Mouse (Mus musculus): ENCODE data around the gene Trpc5. TPM values are rescaled to one million over a fixed set of nuclear protein-coding genes. Genes with fewer than 3 reads are reported as not detected.
A peak's percentile ranks its signal among the peaks of the same experiment; 100 is the strongest.

The Trpc5 gene
- total and polyA plus RNA-seq, 3 experiments, result 0.03 TPM; not detected in 2

GRCm38 (mm10) chrX:144652196-144652595 is 35.8 kb downstream of the Trpc5 start:
- H3K36me3 ChIP-seq (ENCODE audit: control insufficient read depth in 1 of 2, insufficient read depth in 2 of 2, low read length in 2 of 2), result no peaks in the 10 kb centered on the region
- no peaks in the 10 kb centered on the region for H3K79me2 ChIP-seq (ENCODE audit: control insufficient read depth, insufficient read depth, low read length, poor library complexity)
- H3K9me3 ChIP-seq (replicated peaks; ENCODE audit: insufficient read depth, low read length), result no peaks in the 10 kb centered on the region
- H3K4me3 ChIP-seq (ENCODE audit: control insufficient read depth in 1 of 2, insufficient read depth in 1 of 2, low read depth in 2 of 2, low read length in 2 of 2), result no peak overlapping the region
- no peak overlapping the region for H3K27ac ChIP-seq (ENCODE audit: control insufficient read depth, low read depth, low read length)
- H3K4me1 ChIP-seq (ENCODE audit: control insufficient read depth in 1 of 2, insufficient read depth in 2 of 2, low read length in 2 of 2), result no peaks in the 10 kb centered on the region
- H3K27me3 ChIP-seq (ENCODE audit: control insufficient read depth in 1 of 2, insufficient read depth in 2 of 2, low read length in 2 of 2), result no peaks in the 10 kb centered on the region
- TF ChIP-seq NELFE (IDR thresholded peaks at IDR 0.05; ENCODE audit: low read depth, low read length), result no peak
- no peak for TF ChIP-seq NRF1 (IDR thresholded peaks at IDR 0.05; ENCODE audit: insufficient read depth, low read depth, low read length, poor library complexity, severe bottlenecking)
- TF ChIP-seq TCF12 (IDR thresholded peaks at IDR 0.05; ENCODE audit: low read depth, low read length), result no peak
- no peak for TF ChIP-seq TBP (IDR thresholded peaks at IDR 0.05; ENCODE audit: low read depth, low read length)
- no peak overlapping the region for H3K9ac ChIP-seq (ENCODE audit: control insufficient read depth, low read depth, low read length, poor library complexity, severe bottlenecking)
- DNase-seq (ENCODE audit: low read depth, low spot score), result no peak

DNA sequence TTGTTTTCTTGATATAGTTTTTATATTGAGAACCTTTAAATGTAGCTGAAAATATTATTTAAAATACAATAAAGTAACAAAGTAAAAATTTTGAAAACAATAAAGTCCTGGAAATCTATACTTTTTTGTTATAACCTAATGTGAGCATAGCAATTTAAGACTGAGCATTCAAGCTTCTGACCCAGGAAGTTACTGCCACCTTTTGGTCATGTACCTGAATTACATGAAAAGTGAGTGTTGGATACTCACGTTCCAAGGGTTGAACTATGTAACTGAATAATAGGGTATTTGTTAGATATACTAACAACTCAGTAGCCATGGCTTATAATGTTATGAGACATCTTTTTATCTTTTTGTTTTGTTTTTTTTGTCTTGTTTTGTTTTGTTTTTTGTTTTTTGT is 42.6 kb downstream of the Trpc5 start:
- Histone ChIP-seq H3K9me3 (replicated peaks; ENCODE audit: insufficient read depth, low read length) (no peaks in the 10 kb centered on the region), H3K27ac (ENCODE audit: control insufficient read depth, low read depth, low read length) (no peak overlapping the region), H3K36me3 (ENCODE audit: control insufficient read depth in 1 of 2, insufficient read depth in 2 of 2, low read length in 2 of 2) (no peaks in the 10 kb centered on the region), H3K4me1 (ENCODE audit: control insufficient read depth in 1 of 2, insufficient read depth in 2 of 2, low read length in 2 of 2) (no peaks in the 10 kb centered on the region), H3K27me3 (ENCODE audit: control insufficient read depth in 1 of 2, insufficient read depth in 2 of 2, low read length in 2 of 2) (no peaks in the 10 kb centered on the region), H3K9ac (ENCODE audit: control insufficient read depth, low read depth, low read length, poor library complexity, severe bottlenecking) (no peak overlapping the region), H3K79me2 (ENCODE audit: control insufficient read depth, insufficient read depth, low read length, poor library complexity) (no peaks in the 10 kb centered on the region), H3K4me3 (ENCODE audit: control insufficient read depth in 1 of 2, insufficient read depth in 1 of 2, low read depth in 2 of 2, low read length in 2 of 2) (no peak overlapping the region)
- TF ChIP-seq ZMIZ1 (IDR thresholded peaks at IDR 0.05; ENCODE audit: low read depth, low read length) (no peak), RAD21 (IDR thresholded peaks at IDR 0.05; ENCODE audit: low read depth, low read length) (peak; percentile 77), MYB (IDR thresholded peaks at IDR 0.05; ENCODE audit: low read depth, low read length) (no peak), MAX (IDR thresholded peaks at IDR 0.05; ENCODE audit: low read length) (no peak), USF2 (IDR thresholded peaks at IDR 0.05; ENCODE audit: borderline replicate concordance in 1 of 2, insufficient read depth in 1 of 2, low read depth in 1 of 2, low read length in 2 of 2) (no peak), MYC (IDR thresholded peaks at IDR 0.05; ENCODE audit: low read depth, low read length) (no peak), MEF2A (IDR thresholded peaks at IDR 0.05; ENCODE audit: extremely low read depth, insufficient replicate concordance, low read depth, low read length, poor library complexity, severe bottlenecking) (no peak), CHD2 (IDR thresholded peaks at IDR 0.05; ENCODE audit: low read length) (no peak), MAFK (IDR thresholded peaks at IDR 0.05; ENCODE audit: borderline replicate concordance, low read depth, low read length) (no peak), GABPA (IDR thresholded peaks at IDR 0.05; ENCODE audit: low read depth, low read length) (no peak), TCF12 (IDR thresholded peaks at IDR 0.05; ENCODE audit: low read depth, low read length) (no peak), MAZ (IDR thresholded peaks at IDR 0.05; ENCODE audit: low read depth, low read length) (no peak), BHLHE40 (IDR thresholded peaks at IDR 0.05; ENCODE audit: borderline replicate concordance, low read depth, low read length) (no peak), POLR2A (IDR thresholded peaks at IDR 0.05; ENCODE audit: control insufficient read depth in 1 of 2, insufficient read depth in 1 of 2, low read depth in 1 of 2, low read length in 2 of 2, poor library complexity in 1 of 2) (no peak), HCFC1 (IDR thresholded peaks at IDR 0.05; ENCODE audit: low read depth, low read length) (no peak), UBTF (IDR thresholded peaks at IDR 0.05; ENCODE audit: borderline replicate concordance, insufficient read depth, low read depth, low read length) (no peak), TAL1 (IDR thresholded peaks at IDR 0.05; ENCODE audit: low read length) (no peak), RCOR1 (IDR thresholded peaks at IDR 0.05; ENCODE audit: low read depth, low read length) (no peak), CTCF (IDR thresholded peaks at IDR 0.05 in 2 of 3, conservative IDR thresholded peaks at IDR 0.05 in 1 of 3; ENCODE audit: control insufficient read depth in 1 of 3, insufficient read depth in 1 of 3, low read depth in 2 of 3, low read length in 3 of 3, poor library complexity in 1 of 3, severe bottlenecking in 1 of 3) (peak; percentile 8 to 70 (median 16); a peak in 3 of 6 replicates), SMC3 (IDR thresholded peaks at IDR 0.05; ENCODE audit: low read depth, low read length) (peak; percentile 57), GATA1 (IDR thresholded peaks at IDR 0.05; ENCODE audit: low read depth, low read length) (no peak), POLR2AphosphoS5 (IDR thresholded peaks at IDR 0.05; ENCODE audit: borderline replicate concordance, low read depth, low read length) (no peak), ZC3H11A (IDR thresholded peaks at IDR 0.05; ENCODE audit: low read depth, low read length) (peak; percentile 48), CHD1 (IDR thresholded peaks at IDR 0.05; ENCODE audit: low read depth, low read length) (no peak), ZNF384 (IDR thresholded peaks at IDR 0.05; ENCODE audit: low read depth, low read length) (no peak), SIN3A (IDR thresholded peaks at IDR 0.05; ENCODE audit: low read length) (no peak), TBP (IDR thresholded peaks at IDR 0.05; ENCODE audit: low read depth, low read length) (no peak), MXI1 (IDR thresholded peaks at IDR 0.05; ENCODE audit: low read depth, low read length) (no peak), E2F4 (IDR thresholded peaks at IDR 0.05; ENCODE audit: borderline replicate concordance, low read depth, low read length) (no peak), KAT2A (conservative IDR thresholded peaks at IDR 0.05; ENCODE audit: low read depth, low read length) (no peak)
- DNase-seq (ENCODE audit: low read depth, low spot score), result peak; percentile 59

Measured in MEL (cell line).